ENCODE assay signal across 22 mouse cellular contexts in the genomic region with DNA sequence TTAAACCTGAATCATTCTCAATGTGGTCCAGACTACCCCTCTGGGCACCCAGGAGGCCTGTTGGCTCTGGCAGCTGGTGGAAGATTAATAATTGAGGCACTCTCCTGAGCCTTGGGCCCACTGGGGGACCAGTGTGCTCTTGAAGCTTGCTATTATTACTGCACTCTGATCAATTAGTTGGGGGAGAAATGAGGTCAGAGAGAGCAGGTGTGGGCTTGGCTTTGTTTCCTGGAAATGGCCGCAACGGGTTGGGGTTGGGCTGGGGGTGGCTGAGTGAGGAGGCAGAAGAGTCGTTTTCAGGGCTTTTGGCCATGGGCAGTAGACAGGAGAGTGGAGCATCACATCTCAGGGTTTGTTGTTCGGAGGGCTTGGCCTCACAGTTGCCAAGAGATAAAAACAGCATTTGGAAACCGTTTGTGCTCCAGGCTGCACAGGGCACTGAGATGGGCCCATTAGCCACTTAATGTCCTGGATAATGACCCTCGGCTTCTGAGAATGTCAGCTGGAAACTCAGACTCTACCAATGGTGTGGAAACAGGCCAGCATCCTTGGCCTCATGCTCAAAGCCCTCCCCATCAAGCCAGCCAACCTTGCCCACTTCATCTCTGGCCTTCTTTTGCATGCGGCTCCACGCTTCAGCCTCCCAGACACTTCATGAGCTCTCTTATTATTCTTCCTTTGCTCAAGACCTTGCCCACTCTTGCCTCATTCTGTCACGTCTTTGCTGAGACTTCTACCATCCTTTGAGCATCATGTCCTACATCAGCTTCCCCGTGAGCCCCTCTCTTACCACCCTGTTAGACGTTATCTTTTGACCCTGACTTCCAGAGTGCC.
A peak's percentile ranks its signal among the peaks of the same experiment; 100 is the strongest.
DNase-seq lines count a peak whose midpoint lies in the region; ATAC-seq and TF ChIP-seq lines count a peak whose summit lies in the region.
"Had no signal": no experiment of that assay in that cellular context is flagged by ENCODE, and none has a peak within 500 bp of the region (broad histone marks: within the 10 kb centered on the region; RNA-seq: fewer than 3 reads in every experiment).

No protein-coding gene starts in this region.

- no peaks in the 10 kb centered on the region for H3K27me3 ChIP-seq in hindbrain, embryonic 11.5 days (ENCODE audit: control insufficient read depth, insufficient read depth, low read length)
- H3K27me3 ChIP-seq in hindbrain, embryonic 10.5 days (ENCODE audit: insufficient read depth, poor library complexity, severe bottlenecking): no peaks in the 10 kb centered on the region
- H3K27me3 ChIP-seq in hindbrain, embryonic 15.5 days: no peaks in the 10 kb centered on the region
- H3K27me3 ChIP-seq in forebrain, postnatal 0 days (ENCODE audit: insufficient read depth, low read length): no peaks in the 10 kb centered on the region
- H3K27me3 ChIP-seq: heart, embryonic 15.5 days; limb, embryonic 15.5 days; midbrain, embryonic 12.5 days; neural tube, embryonic 12.5 days; Patski had no signal

- no peak overlapping the region for H3K4me3 ChIP-seq in hindbrain, embryonic 11.5 days (ENCODE audit: low read depth, low read length)
- no peak overlapping the region for H3K4me3 ChIP-seq in hindbrain, embryonic 10.5 days
- no peak overlapping the region for H3K4me3 ChIP-seq in hindbrain, embryonic 15.5 days
- H3K4me3 ChIP-seq in forebrain, postnatal 0 days (ENCODE audit: low read depth, low read length): no peak overlapping the region
- H3K4me3 ChIP-seq: heart, embryonic 15.5 days; limb, embryonic 15.5 days; midbrain, embryonic 12.5 days; neural tube, embryonic 12.5 days had no signal

- H3K9me3 ChIP-seq in hindbrain, embryonic 11.5 days (ENCODE audit: control insufficient read depth, low read length): no peaks in the 10 kb centered on the region
- no peaks in the 10 kb centered on the region for H3K9me3 ChIP-seq in hindbrain, embryonic 10.5 days
- H3K9me3 ChIP-seq in hindbrain, embryonic 15.5 days: no peaks in the 10 kb centered on the region
- H3K9me3 ChIP-seq in forebrain, postnatal 0 days (ENCODE audit: low read length): no peaks in the 10 kb centered on the region
- H3K9me3 ChIP-seq: heart, embryonic 15.5 days; limb, embryonic 15.5 days; midbrain, embryonic 12.5 days; neural tube, embryonic 12.5 days had no signal

- no peaks in the 10 kb centered on the region for H3K4me1 ChIP-seq in hindbrain, embryonic 11.5 days (replicated peaks; ENCODE audit: control insufficient read depth, insufficient read depth, low read length)
- no peaks in the 10 kb centered on the region for H3K4me1 ChIP-seq in hindbrain, embryonic 10.5 days (replicated peaks)
- 0 out of 2 replicates have a peak, but pooled peaks cover 3% of the 10 kb centered on the region for H3K4me1 ChIP-seq in hindbrain, embryonic 15.5 days (replicated peaks)
- H3K4me1 ChIP-seq in forebrain, postnatal 0 days (ENCODE audit: insufficient read depth): no peaks in the 10 kb centered on the region
- H3K4me1 ChIP-seq: heart, embryonic 15.5 days; limb, embryonic 15.5 days; midbrain, embryonic 12.5 days; neural tube, embryonic 12.5 days had no signal

- H3K36me3 ChIP-seq in hindbrain, embryonic 11.5 days (ENCODE audit: control insufficient read depth, insufficient read depth, low read length): no peaks in the 10 kb centered on the region
- H3K36me3 ChIP-seq in hindbrain, embryonic 10.5 days: no peaks in the 10 kb centered on the region
- H3K36me3 ChIP-seq in hindbrain, embryonic 15.5 days: no peaks in the 10 kb centered on the region
- no peaks in the 10 kb centered on the region for H3K36me3 ChIP-seq in forebrain, postnatal 0 days (ENCODE audit: insufficient read depth)
- H3K36me3 ChIP-seq: G1E; heart, embryonic 15.5 days; limb, embryonic 15.5 days; midbrain, embryonic 12.5 days; neural tube, embryonic 12.5 days had no signal

- TF ChIP-seq CTCF in forebrain, postnatal 0 days (IDR thresholded peaks at IDR 0.05; ENCODE audit: low read depth): no peak

- no peak overlapping the region for H3K27ac ChIP-seq in hindbrain, embryonic 11.5 days (ENCODE audit: low read depth, low read length)
- H3K27ac ChIP-seq in hindbrain, embryonic 10.5 days: no peak overlapping the region
- H3K27ac ChIP-seq in hindbrain, embryonic 15.5 days (replicated peaks): no peak overlapping the region
- no peak overlapping the region for H3K27ac ChIP-seq in forebrain, postnatal 0 days (ENCODE audit: low read depth, low read length)
- H3K27ac ChIP-seq: heart, embryonic 15.5 days; limb, embryonic 15.5 days; liver, embryonic 14.5 days; midbrain, embryonic 12.5 days; neural tube, embryonic 12.5 days had no signal

- DNase-seq in hindbrain, embryonic 11.5 days (ENCODE audit: low spot score): peak; percentile 0
- no peak for DNase-seq in hindbrain, embryonic 10.5 days (ENCODE audit: low spot score)
- DNase-seq in retina, embryonic 14.5 days (ENCODE audit: low spot score): peak; percentile 33
- DNase-seq in retina, postnatal 1 day: no peak
- no peak for DNase-seq in forebrain, postnatal 0 days
- no peak for DNase-seq in thymus, postnatal 14 days
- DNase-seq: B cell, adult 2 months; cerebellum, adult 2 months; gastrocnemius, postnatal 36 days; heart, postnatal 36 days; kidney, postnatal 36 days; lung, embryonic 14.5 days; right cerebral cortex, postnatal 14 days; thymus, postnatal 25 days had no signal

- no peak overlapping the region for H3K9ac ChIP-seq in hindbrain, embryonic 11.5 days (ENCODE audit: low read depth, low read length)
- no peak overlapping the region for H3K9ac ChIP-seq in hindbrain, embryonic 15.5 days
- H3K9ac ChIP-seq in forebrain, postnatal 0 days: no peak overlapping the region
- H3K9ac ChIP-seq: heart, embryonic 15.5 days; limb, embryonic 15.5 days; liver, embryonic 14.5 days; lung, embryonic 14.5 days; midbrain, embryonic 12.5 days; neural tube, embryonic 12.5 days had no signal

- WGBS in hindbrain, embryonic 11.5 days: 76% methylated on average over 11 of the region's 11 CpGs
- WGBS in hindbrain, embryonic 10.5 days: 83% methylated on average over 11 of the region's 11 CpGs
- WGBS in hindbrain, embryonic 15.5 days: 63% methylated on average over 11 of the region's 11 CpGs
- 75% methylated on average over 11 of the region's 11 CpGs for WGBS in forebrain, postnatal 0 days

- ATAC-seq in hindbrain, embryonic 11.5 days (ENCODE audit: low FRiP score): peak; percentile 38; the same call in 1 of the 2 replicates
- peak; percentile 75 for ATAC-seq in hindbrain, embryonic 15.5 days (ENCODE audit: low FRiP score, low read depth)
- ATAC-seq in forebrain, postnatal 0 days: no peak; the same call in 1 of the 2 replicates
- ATAC-seq: Patski had no signal

- no peak overlapping the region for H3K4me2 ChIP-seq in hindbrain, embryonic 11.5 days (replicated peaks; ENCODE audit: low read depth, low read length)
- no peak overlapping the region for H3K4me2 ChIP-seq in hindbrain, embryonic 15.5 days
- no peak overlapping the region for H3K4me2 ChIP-seq in forebrain, postnatal 0 days (ENCODE audit: low read depth)
- H3K4me2 ChIP-seq: heart, embryonic 15.5 days; limb, embryonic 15.5 days; lung, embryonic 14.5 days; midbrain, embryonic 12.5 days; neural tube, embryonic 12.5 days had no signal

Comparison
In these comparisons a context has a peak if more than half of its experiments do, and no peak if none do; other contexts are left out.
1. DNase-seq: peak in hindbrain, embryonic 11.5 days (single experiment) and retina, embryonic 14.5 days (single experiment); none in hindbrain, embryonic 10.5 days (single experiment), retina, postnatal 1 day (single experiment), forebrain, postnatal 0 days (single experiment) and thymus, postnatal 14 days (single experiment).